Mouse (Mus musculus): ENCODE data around the gene Gm6169. TPM values are rescaled to one million over a fixed set of nuclear protein-coding genes. Genes with fewer than 3 reads are reported as not detected.

Gene Gm6169
- total and polyA plus RNA-seq, 2 experiments from 2014 or later: 0.65 to 2.1 TPM

GRCm38 (mm10) chr13:97073497-97073896 lies 25.5 kb downstream of the Gm6169 start:
- Histone ChIP-seq H3K9me3 (replicated peaks; ENCODE audit: control insufficient read depth, low read length) (no peaks in the 10 kb centered on the region), H3K27ac (ENCODE audit: low read depth) (no peak overlapping the region), H3K4me3 (ENCODE audit: low read depth, low read length) (no peak overlapping the region), H3K27me3 (ENCODE audit: control insufficient read depth, insufficient read depth, low read length) (peaks cover 22% of the 10 kb centered on the region), H3K36me3 (replicated peaks; ENCODE audit: control insufficient read depth, insufficient read depth, low read length) (no peaks in the 10 kb centered on the region), H3K9ac (replicated peaks; ENCODE audit: low read depth, low read length) (no peak overlapping the region), H3K4me2 (ENCODE audit: low read depth, low read length) (no peak overlapping the region), H3K4me1 (ENCODE audit: control insufficient read depth, insufficient read depth) (no peaks in the 10 kb centered on the region)
- 45% methylated on average over 1 of the region's 1 CpGs for WGBS
- no peak for TF ChIP-seq EP300 (IDR thresholded peaks at IDR 0.05; ENCODE audit: low read depth)
- TF ChIP-seq CTCF (IDR thresholded peaks at IDR 0.05; ENCODE audit: low read depth): no peak
- ATAC-seq (ENCODE audit: insufficient read depth, low read depth): no peak
- DNase-seq (ENCODE audit: low spot score): no peak

GRCm38 (mm10) chr13:97071626-97072241 lies 27.3 kb downstream of the Gm6169 start:
- TF ChIP-seq CTCF (IDR thresholded peaks at IDR 0.05; ENCODE audit: low read depth): no peak
- TF ChIP-seq EP300 (IDR thresholded peaks at IDR 0.05; ENCODE audit: low read depth): no peak
- peak overlapping the region; percentile 93 for H3K4me2 ChIP-seq (ENCODE audit: low read depth, low read length)
- ATAC-seq (ENCODE audit: insufficient read depth, low read depth): peak; percentile 72
- under 1% methylated on average over 31 of the region's 76 CpGs for WGBS
- no peaks in the 10 kb centered on the region for H3K9me3 ChIP-seq (replicated peaks; ENCODE audit: control insufficient read depth, low read length)
- no peak overlapping the region for H3K27ac ChIP-seq (ENCODE audit: low read depth)
- peak overlapping the region; percentile 76 for H3K4me3 ChIP-seq (ENCODE audit: low read depth, low read length)
- H3K9ac ChIP-seq (replicated peaks; ENCODE audit: low read depth, low read length): peak overlapping the region; percentile 64
- H3K36me3 ChIP-seq (replicated peaks; ENCODE audit: control insufficient read depth, insufficient read depth, low read length): no peaks in the 10 kb centered on the region
- H3K27me3 ChIP-seq (ENCODE audit: control insufficient read depth, insufficient read depth, low read length): peaks cover 22% of the 10 kb centered on the region
- H3K4me1 ChIP-seq (ENCODE audit: control insufficient read depth, insufficient read depth): no peaks in the 10 kb centered on the region
- DNase-seq (ENCODE audit: low spot score): no peak

GRCm38 (mm10) chr13:97070931-97071625 lies 28.0 kb downstream of the Gm6169 start:
- peak; percentile 67 for ATAC-seq (ENCODE audit: insufficient read depth, low read depth)
- peak overlapping the region; percentile 64 for H3K9ac ChIP-seq (replicated peaks; ENCODE audit: low read depth, low read length)
- H3K27ac ChIP-seq (ENCODE audit: low read depth): no peak overlapping the region
- H3K36me3 ChIP-seq (replicated peaks; ENCODE audit: control insufficient read depth, insufficient read depth, low read length): no peaks in the 10 kb centered on the region
- H3K27me3 ChIP-seq (ENCODE audit: control insufficient read depth, insufficient read depth, low read length): peaks cover 22% of the 10 kb centered on the region
- no peaks in the 10 kb centered on the region for H3K9me3 ChIP-seq (replicated peaks; ENCODE audit: control insufficient read depth, low read length)
- no peak for TF ChIP-seq EP300 (IDR thresholded peaks at IDR 0.05; ENCODE audit: low read depth)
- 1% methylated on average over 64 of the region's 85 CpGs for WGBS
- H3K4me2 ChIP-seq (ENCODE audit: low read depth, low read length): peak overlapping the region; percentile 93
- H3K4me1 ChIP-seq (ENCODE audit: control insufficient read depth, insufficient read depth): no peaks in the 10 kb centered on the region
- H3K4me3 ChIP-seq (ENCODE audit: low read depth, low read length): peak overlapping the region; percentile 76
- no peak for DNase-seq (ENCODE audit: low spot score)

DNA sequence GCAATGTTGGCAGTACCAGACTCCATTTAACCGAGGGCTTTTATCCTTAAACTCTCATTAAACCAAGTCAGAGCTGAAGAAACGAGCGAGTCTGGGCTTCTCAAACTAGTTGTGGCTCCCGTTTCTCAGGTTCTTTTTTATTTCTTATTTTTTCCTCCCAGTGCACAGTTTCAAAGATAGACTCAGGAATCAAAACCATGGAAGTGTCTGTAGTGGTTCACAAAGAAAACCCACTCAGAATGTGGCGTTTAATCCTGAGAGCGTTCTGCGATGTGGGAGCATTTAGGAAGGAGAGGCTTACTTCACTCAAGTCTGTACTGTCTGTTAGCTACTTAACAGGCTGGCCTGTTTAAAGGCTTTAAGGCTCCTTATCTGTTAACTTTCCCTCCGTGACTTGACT lies 30.9 kb downstream of the Gm6169 start:
- H3K4me3 ChIP-seq (ENCODE audit: low read depth, low read length): no peak overlapping the region
- no peak overlapping the region for H3K27ac ChIP-seq (ENCODE audit: low read depth)
- DNase-seq (ENCODE audit: low spot score) (no peak), ATAC-seq (ENCODE audit: insufficient read depth, low read depth) (no peak)
- H3K36me3 ChIP-seq (replicated peaks; ENCODE audit: control insufficient read depth, insufficient read depth, low read length): no peaks in the 10 kb centered on the region
- no peaks in the 10 kb centered on the region for H3K9me3 ChIP-seq (replicated peaks; ENCODE audit: control insufficient read depth, low read length)
- WGBS: 67% methylated on average over 8 of the region's 8 CpGs
- peaks cover 21% of the 10 kb centered on the region for H3K27me3 ChIP-seq (ENCODE audit: control insufficient read depth, insufficient read depth, low read length)
- no peak overlapping the region for H3K9ac ChIP-seq (replicated peaks; ENCODE audit: low read depth, low read length)
- no peak for TF ChIP-seq EP300 (IDR thresholded peaks at IDR 0.05; ENCODE audit: low read depth)
- no peak for TF ChIP-seq CTCF (IDR thresholded peaks at IDR 0.05; ENCODE audit: low read depth)
- no peaks in the 10 kb centered on the region for H3K4me1 ChIP-seq (ENCODE audit: control insufficient read depth, insufficient read depth)
- no peak overlapping the region for H3K4me2 ChIP-seq (ENCODE audit: low read depth, low read length)

- TF ChIP-seq CTCF (IDR thresholded peaks at IDR 0.05; ENCODE audit: low read depth) (no peak), EP300 (IDR thresholded peaks at IDR 0.05; ENCODE audit: low read depth) (no peak)
- no peak for ATAC-seq (ENCODE audit: insufficient read depth, low read depth)
- Histone ChIP-seq H3K27ac (ENCODE audit: low read depth) (no peak overlapping the region), H3K4me3 (ENCODE audit: low read depth, low read length) (no peak overlapping the region), H3K27me3 (ENCODE audit: control insufficient read depth, insufficient read depth, low read length) (peaks cover 17% of the 10 kb centered on the region), H3K9ac (replicated peaks; ENCODE audit: low read depth, low read length) (no peak overlapping the region), H3K9me3 (replicated peaks; ENCODE audit: control insufficient read depth, low read length) (no peaks in the 10 kb centered on the region), H3K36me3 (replicated peaks; ENCODE audit: control insufficient read depth, insufficient read depth, low read length) (no peaks in the 10 kb centered on the region), H3K4me2 (ENCODE audit: low read depth, low read length) (no peak overlapping the region), H3K4me1 (ENCODE audit: control insufficient read depth, insufficient read depth) (no peaks in the 10 kb centered on the region)
- DNase-seq (ENCODE audit: low spot score): no peak
- 33% methylated on average over 6 of the region's 6 CpGs for WGBS
Measured at GRCm38 (mm10) chr13:97067691-97068090, 31.3 kb downstream of the Gm6169 start.

Measured in heart, postnatal 0 days (tissue).